Mouse (Mus musculus) MEL (cell line): ENCODE measurements around the gene Hist2h2aa1.
"Not testable (repeated sequence)": the region's sequence is repeated elsewhere in the genome, so short reads cannot be mapped to it uniquely, and the experiment has no call there.

Source experiments
- EP300 ChIP-seq, 2 experiments: IDR thresholded peaks; 2 replicates each; pipeline ENCODE4 v1.6.1; 2011; ENCODE audit warnings: improper control_type of control experiment in 2 of 2, low read length in 2 of 2, low read depth in 1 of 2, mild to moderate bottlenecking in 1 of 2
- MXI1 ChIP-seq: IDR thresholded peaks from 2 replicates; pipeline ENCODE4 v1.6.1; 2011; ENCODE audit warnings: mild to moderate bottlenecking, low read depth, low read length, improper control_type of control experiment
- ZMIZ1 ChIP-seq: IDR thresholded peaks from 2 replicates; pipeline ENCODE4 v1.6.1; 2012; ENCODE audit warnings: low read depth, mild to moderate bottlenecking, inconsistent platforms, low read length, improper control_type of control experiment, moderate library complexity

- TF ChIP-seq EP300 (IDR thresholded peaks at IDR 0.05; ENCODE audit: low read depth in 1 of 2, low read length in 2 of 2); MXI1; ZMIZ1: not testable (repeated sequence)
Measured at GRCm38 (mm10) chr3:96245003-96245886, at the start of gene Hist2h2aa1.
